Mouse (Mus musculus) hindbrain, postnatal 0 days (tissue): ENCODE results near the gene Defb48. TPM values are rescaled to one million over a fixed set of nuclear protein-coding genes. Genes with fewer than 3 reads are reported as not detected.
A peak's percentile ranks its signal among the peaks of the same experiment; 100 is the strongest.

ENCODE experiments used
- ATAC-seq: fragments of 200-750 bp; cut with Nextera tagmentation; 2 replicates; pipeline ENCODE4 v1.8.0; 2017; ENCODE audit warnings: mild to moderate bottlenecking, moderate TSS enrichment, moderate library complexity
- DNase-seq: peaks from one replicate; pipeline ENCODE4 v3.0.0-alpha.2; 2015; ENCODE audit warnings: low spot score
- H3K27ac ChIP-seq: fragments of 300-500 bp; sonication (generic); 2 replicates; pipeline ENCODE4 v1.5.1; 2014; ENCODE audit warnings: mild to moderate bottlenecking
- H3K27me3 ChIP-seq: fragments of 300-500 bp; sonication (generic); 2 replicates; pipeline ENCODE4 v1.6.1; 2014; ENCODE audit warnings: low read length, mixed read lengths; ENCODE audit not compliant: insufficient read depth
- H3K36me3 ChIP-seq: fragments of 300-500 bp; sonication (generic); 2 replicates; pipeline ENCODE4 v1.6.1; 2014; ENCODE audit warnings: low read length, mixed read lengths; ENCODE audit not compliant: insufficient read depth
- H3K4me1 ChIP-seq: fragments of 300-500 bp; sonication (generic); 2 replicates; pipeline ENCODE4 v1.6.1; 2014; ENCODE audit warnings: antibody characterized with exemption, low read length, mixed read lengths; ENCODE audit not compliant: insufficient read depth
- H3K4me2 ChIP-seq: fragments of 300-500 bp; sonication (generic); 2 replicates; pipeline ENCODE4 v1.6.1; 2014; ENCODE audit warnings: low read depth, mild to moderate bottlenecking, low read length, moderate library complexity, mixed read lengths
- H3K4me3 ChIP-seq: fragments of 300-500 bp; sonication (generic); 2 replicates; pipeline ENCODE4 v1.5.1; 2014; ENCODE audit warnings: low read length
- H3K9ac ChIP-seq: fragments of 300-500 bp; sonication (generic); replicated peaks from 2 replicates; pipeline ENCODE4 v1.6.1; 2014; ENCODE audit warnings: mild to moderate bottlenecking, low read length, moderate library complexity, mixed read lengths
- H3K9me3 ChIP-seq: fragments of 300-500 bp; sonication (generic); 2 replicates; pipeline ENCODE4 v1.6.1; 2016; ENCODE audit warnings: low read length, mixed read lengths
- CTCF ChIP-seq: IDR thresholded peaks from 2 replicates; pipeline ENCODE4 v1.5.1; 2016; ENCODE audit warnings: antibody characterized with exemption, control low read depth, low read depth
- WGBS: fragments of 180-500 bp; shearing (Covaris S2); extraction: QIAGEN DNeasy Blood & Tissue Kit; methylation state at CpG from one replicate; pipeline ENCODE4 v1.1.7; 2014; 5-methylcytosine and 5-hydroxymethylcytosine counted together
- polyA plus RNA-seq: library from polyadenylated mRNA; unstranded; fragments of >200 nt; fragmentation: Nextera tagmentation; extraction: Ambion mirVana; gene quantifications from 2 replicates; pipeline ENCODE4 v1.2.1, GENCODE M21; 2015
- total RNA-seq: library from RNA; depleted of rRNA; stranded (reverse); fragments of >200 nt; gene quantifications from 2 replicates; pipeline ENCODE4 v1.2.3, GENCODE M21; 2014

Gene Defb48
- total and polyA plus RNA-seq, 2 experiments from 2014 or later, result not detected

- DNase-seq, result no peak
- no peaks in the 10 kb centered on the region for H3K4me1 ChIP-seq
- H3K27me3 ChIP-seq, result no peaks in the 10 kb centered on the region
- H3K27ac ChIP-seq, result no peak within 1 kb of the TSS
- no peak for TF ChIP-seq CTCF
- H3K9me3 ChIP-seq, result no peaks in the 10 kb centered on the region
- 79% methylated on average over 8 of the region's 8 CpGs for WGBS
- no peak for ATAC-seq
- no peak within 1 kb of the TSS for H3K4me3 ChIP-seq
- H3K9ac ChIP-seq, result no peak within 1 kb of the TSS
- H3K36me3 ChIP-seq, result no peaks in the 10 kb centered on the region
- no peak within 1 kb of the TSS for H3K4me2 ChIP-seq
Measured at GRCm38 (mm10) chr14:62997777-62998176, 13.5 kb upstream of the Defb48 start, which contains the start of gene Defb47. Defb47 (plus strand) TSS chr14:62998077.

DNA sequence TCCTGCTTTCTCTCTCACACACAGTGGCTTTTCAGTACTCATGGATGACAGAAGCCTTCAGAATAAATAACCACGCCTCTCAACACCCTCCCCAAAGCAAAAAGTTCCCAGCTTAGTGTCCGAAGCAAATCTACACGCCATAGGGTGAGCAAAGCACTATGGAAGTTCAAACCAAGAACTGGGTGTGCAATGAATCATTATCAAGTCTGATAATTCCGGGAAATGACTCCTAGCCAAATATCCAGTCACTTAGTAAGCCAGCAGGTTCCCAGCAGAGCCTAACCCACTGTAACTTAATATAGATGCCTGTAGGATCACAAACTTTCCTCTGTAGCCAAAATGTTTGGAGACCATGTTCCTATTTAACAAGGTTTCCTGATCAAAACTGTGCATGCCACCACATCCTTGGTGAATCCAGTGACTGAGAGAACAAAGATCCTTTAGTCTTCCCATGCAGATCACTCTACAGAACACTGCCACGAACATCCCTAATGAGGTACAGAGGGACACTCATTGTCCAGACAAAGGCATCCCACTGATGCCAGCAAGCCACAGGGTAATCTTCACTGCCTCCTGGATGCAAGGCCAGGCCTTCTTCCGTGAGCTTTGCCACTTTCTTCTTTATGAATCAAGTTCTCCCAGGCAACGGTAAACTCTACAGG, 7.7 kb upstream of the Defb48 start:
- Histone ChIP-seq H3K9ac (no peak overlapping the region), H3K27ac (no peak overlapping the region), H3K36me3 (no peaks in the 10 kb centered on the region), H3K4me2 (no peak overlapping the region), H3K4me3 (no peak overlapping the region), H3K9me3 (no peaks in the 10 kb centered on the region), H3K27me3 (no peaks in the 10 kb centered on the region), H3K4me1 (no peaks in the 10 kb centered on the region)
- DNase-seq (no peak), ATAC-seq (no peak)
- no peak for TF ChIP-seq CTCF
- WGBS, result 68% methylated on average over 7 of the region's 7 CpGs

- no peak for TF ChIP-seq CTCF
- no peaks in the 10 kb centered on the region for H3K4me1 ChIP-seq
- H3K9me3 ChIP-seq, result no peaks in the 10 kb centered on the region
- H3K27ac ChIP-seq, result no peak overlapping the region
- H3K9ac ChIP-seq, result no peak overlapping the region
- DNase-seq (no peak), ATAC-seq (no peak)
- no peaks in the 10 kb centered on the region for H3K27me3 ChIP-seq
- no peak overlapping the region for H3K4me3 ChIP-seq
- H3K4me2 ChIP-seq, result no peak overlapping the region
- WGBS, result 87% methylated on average over 3 of the region's 3 CpGs
- H3K36me3 ChIP-seq, result no peaks in the 10 kb centered on the region
Measured at GRCm38 (mm10) chr14:62991271-62991670, 7.0 kb upstream of the Defb48 start.

DNA sequence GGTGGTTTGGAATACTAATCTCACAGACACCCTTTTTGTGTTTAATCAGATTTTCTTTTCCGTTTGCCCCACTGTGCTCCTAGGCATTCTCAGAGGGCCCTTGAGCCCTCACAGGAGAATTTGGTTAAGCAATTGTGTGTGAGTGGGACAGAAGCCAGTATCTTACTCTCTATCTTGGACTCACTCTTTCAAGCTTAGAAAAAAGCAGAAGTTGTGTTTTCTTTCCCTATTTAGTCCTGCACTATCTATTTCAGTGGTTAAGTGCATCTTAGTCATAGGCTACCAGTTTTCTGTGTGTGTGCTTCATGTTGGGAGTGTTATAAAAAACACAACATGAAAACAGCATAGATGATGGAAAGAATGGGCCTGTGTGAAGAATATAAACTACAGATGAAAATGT, 4.5 kb downstream of the Defb48 start:
- no peaks in the 10 kb centered on the region for H3K4me1 ChIP-seq
- no peaks in the 10 kb centered on the region for H3K9me3 ChIP-seq
- H3K27ac ChIP-seq, result no peak overlapping the region
- no peak for TF ChIP-seq CTCF
- H3K36me3 ChIP-seq, result no peaks in the 10 kb centered on the region
- 71% methylated on average over 1 of the region's 1 CpGs for WGBS
- H3K27me3 ChIP-seq, result no peaks in the 10 kb centered on the region
- H3K4me2 ChIP-seq, result no peak overlapping the region
- H3K9ac ChIP-seq, result no peak overlapping the region
- no peak for DNase-seq
- H3K4me3 ChIP-seq, result no peak overlapping the region
- no peak for ATAC-seq

- H3K4me3 ChIP-seq, result no peak overlapping the region
- no peaks in the 10 kb centered on the region for H3K9me3 ChIP-seq
- H3K36me3 ChIP-seq, result no peaks in the 10 kb centered on the region
- no peaks in the 10 kb centered on the region for H3K4me1 ChIP-seq
- H3K9ac ChIP-seq, result no peak overlapping the region
- peak; percentile 73 for DNase-seq
- WGBS, result 12% methylated on average over 5 of the region's 5 CpGs
- no peak for ATAC-seq
- H3K27ac ChIP-seq, result no peak overlapping the region
- H3K27me3 ChIP-seq, result no peaks in the 10 kb centered on the region
- no peak overlapping the region for H3K4me2 ChIP-seq
- peak; percentile 71 for TF ChIP-seq CTCF
Measured at GRCm38 (mm10) chr14:62975046-62975445, 9.3 kb downstream of the Defb48 start.

- Histone ChIP-seq H3K4me1 (peaks cover 4% of the 10 kb centered on the region; the same call in 1 of the 2 replicates), H3K27ac (no peak overlapping the region), H3K27me3 (no peaks in the 10 kb centered on the region), H3K4me2 (peak overlapping the region; percentile 52), H3K9ac (0 out of 2 replicates have a peak overlapping the region, but pooled peaks have one; percentile 23), H3K36me3 (no peaks in the 10 kb centered on the region), H3K9me3 (no peaks in the 10 kb centered on the region), H3K4me3 (peak overlapping the region; percentile 21)
- no peak for TF ChIP-seq CTCF
- no peak for ATAC-seq
- WGBS, result 20% methylated on average over 15 of the region's 15 CpGs
- peak; percentile 9 for DNase-seq
Measured at GRCm38 (mm10) chr14:62965811-62966520, 18.3 kb downstream of the Defb48 start.

GRCm38 (mm10) chr14:62965342-62965741, 19.0 kb downstream of the Defb48 start:
- TF ChIP-seq CTCF, result peak; percentile 41; the same call in 1 of the 2 replicates
- no peak overlapping the region for H3K4me3 ChIP-seq
- ATAC-seq (no peak; the same call in 1 of the 2 replicates), DNase-seq (no peak)
- no peak overlapping the region for H3K9ac ChIP-seq
- no peaks in the 10 kb centered on the region for H3K9me3 ChIP-seq
- H3K27me3 ChIP-seq, result no peaks in the 10 kb centered on the region
- H3K4me1 ChIP-seq, result peaks cover 4% of the 10 kb centered on the region; the same call in 1 of the 2 replicates
- peak overlapping the region; percentile 52 for H3K4me2 ChIP-seq
- H3K27ac ChIP-seq, result no peak overlapping the region
- 80% methylated on average over 5 of the region's 5 CpGs for WGBS
- no peaks in the 10 kb centered on the region for H3K36me3 ChIP-seq
